Mouse (Mus musculus): ENCODE data around the gene Agap3. TPM values are rescaled to one million over a fixed set of nuclear protein-coding genes. Genes with fewer than 3 reads are reported as not detected.

Gene Agap3
- polyA plus RNA-seq, 1 experiment, result 59.4 TPM

DNA sequence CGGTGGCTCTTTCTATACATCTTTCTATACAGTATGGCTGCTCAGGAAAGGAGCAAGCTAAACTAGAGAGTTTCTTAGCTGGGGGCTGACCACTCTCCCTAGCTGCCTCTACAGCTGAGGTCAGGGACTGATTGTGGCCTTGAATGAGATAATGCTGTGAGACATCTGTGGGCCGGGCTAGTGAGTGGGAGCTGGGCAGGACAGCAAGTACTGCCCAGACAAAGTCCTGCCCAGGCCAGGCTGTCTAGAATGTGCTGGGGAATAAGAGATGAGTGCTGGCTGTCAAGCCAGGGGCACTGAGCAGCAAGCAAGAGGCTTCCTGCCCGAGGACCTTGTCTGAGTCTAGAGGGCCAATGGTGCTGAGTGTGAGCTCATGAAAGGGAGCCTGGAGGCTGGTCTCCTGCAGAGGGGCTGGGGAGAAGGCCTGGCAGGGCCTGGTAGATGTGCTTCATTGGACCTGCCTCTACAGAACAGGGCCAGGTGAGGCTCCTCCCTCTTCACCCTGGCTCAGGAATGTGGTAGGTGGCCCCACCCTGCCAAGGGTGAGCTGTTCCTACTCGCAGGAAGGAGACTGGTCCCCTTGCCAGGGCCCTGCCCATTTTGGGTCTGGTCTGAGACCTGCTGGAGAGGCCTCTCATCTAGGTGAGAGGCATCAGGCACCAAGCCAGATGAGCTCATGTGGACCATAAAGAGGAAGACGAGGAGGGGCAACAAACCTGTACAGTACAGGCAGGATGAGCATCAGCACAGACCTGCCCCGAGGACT lies 23.7 kb downstream of the Agap3 start:
- no peak overlapping the region for H3K27ac ChIP-seq (ENCODE audit: insufficient read depth, low read depth, low read length)
- H3K4me3 ChIP-seq (ENCODE audit: low read depth, low read length), result no peak overlapping the region

GRCm38 (mm10) chr5:24477909-24478308 lies 25.9 kb downstream of the Agap3 start:
- Histone ChIP-seq H3K27ac (ENCODE audit: insufficient read depth, low read depth, low read length) (no peak overlapping the region), H3K36me3 (ENCODE audit: control insufficient read depth, insufficient read depth, low read length) (peaks cover 32% of the 10 kb centered on the region), H3K27me3 (ENCODE audit: control insufficient read depth, insufficient read depth, low read length) (no peaks in the 10 kb centered on the region), H3K4me3 (ENCODE audit: low read depth, low read length) (no peak overlapping the region), H3K4me1 (ENCODE audit: control insufficient read depth, insufficient read depth, insufficient read length, low read length) (peaks cover 23% of the 10 kb centered on the region)
- TF ChIP-seq POLR2A (IDR thresholded peaks at IDR 0.05; ENCODE audit: low read depth, low read length) (no peak), CTCF (IDR thresholded peaks at IDR 0.05; ENCODE audit: extremely low read depth, insufficient read length, insufficient replicate concordance, low read depth, low read length) (no peak)
- 90% methylated on average over 9 of the region's 9 CpGs for WGBS

More for the DNA sequence above, 23.7 kb downstream of the Agap3 start:
- H3K4me1 ChIP-seq (ENCODE audit: control insufficient read depth, insufficient read depth, insufficient read length, low read length), result peaks cover 22% of the 10 kb centered on the region
- H3K27me3 ChIP-seq (ENCODE audit: control insufficient read depth, insufficient read depth, low read length), result no peaks in the 10 kb centered on the region
- WGBS, result 44% methylated on average over 6 of the region's 6 CpGs
- no peak for TF ChIP-seq POLR2A (IDR thresholded peaks at IDR 0.05; ENCODE audit: low read depth, low read length)
- peaks cover 29% of the 10 kb centered on the region for H3K36me3 ChIP-seq (ENCODE audit: control insufficient read depth, insufficient read depth, low read length)

GRCm38 (mm10) chr5:24481647-24482046 lies 29.7 kb downstream of the Agap3 start:
- 4% methylated on average over 4 of the region's 4 CpGs for WGBS
- Histone ChIP-seq H3K4me3 (ENCODE audit: low read depth, low read length) (no peak overlapping the region), H3K36me3 (ENCODE audit: control insufficient read depth, insufficient read depth, low read length) (peaks cover 35% of the 10 kb centered on the region)

GRCm38 (mm10) chr5:24482247-24483079 lies 30.5 kb downstream of the Agap3 start:
- Histone ChIP-seq H3K4me3 (ENCODE audit: low read depth, low read length) (peak overlapping the region; percentile 57), H3K27ac (ENCODE audit: insufficient read depth, low read depth, low read length) (peak overlapping the region; percentile 81), H3K4me1 (ENCODE audit: control insufficient read depth, insufficient read depth, insufficient read length, low read length) (peaks cover 4% of the 10 kb centered on the region), H3K27me3 (ENCODE audit: control insufficient read depth, insufficient read depth, low read length) (no peaks in the 10 kb centered on the region), H3K36me3 (ENCODE audit: control insufficient read depth, insufficient read depth, low read length) (peaks cover 33% of the 10 kb centered on the region)
- no peak for TF ChIP-seq POLR2A (IDR thresholded peaks at IDR 0.05; ENCODE audit: low read depth, low read length)
- no peak for TF ChIP-seq CTCF (IDR thresholded peaks at IDR 0.05; ENCODE audit: extremely low read depth, insufficient read length, insufficient replicate concordance, low read depth, low read length)
- WGBS, result 30% methylated on average over 41 of the region's 41 CpGs

More at GRCm38 (mm10) chr5:24481647-24482046, 29.7 kb downstream of the Agap3 start:
- H3K27ac ChIP-seq (ENCODE audit: insufficient read depth, low read depth, low read length), result no peak overlapping the region
- peaks cover 4% of the 10 kb centered on the region for H3K4me1 ChIP-seq (ENCODE audit: control insufficient read depth, insufficient read depth, insufficient read length, low read length)
- TF ChIP-seq CTCF (IDR thresholded peaks at IDR 0.05; ENCODE audit: extremely low read depth, insufficient read length, insufficient replicate concordance, low read depth, low read length) (peak; percentile 73; the same call in 1 of the 2 replicates), POLR2A (IDR thresholded peaks at IDR 0.05; ENCODE audit: low read depth, low read length) (no peak)
- H3K27me3 ChIP-seq (ENCODE audit: control insufficient read depth, insufficient read depth, low read length), result no peaks in the 10 kb centered on the region

DNA sequence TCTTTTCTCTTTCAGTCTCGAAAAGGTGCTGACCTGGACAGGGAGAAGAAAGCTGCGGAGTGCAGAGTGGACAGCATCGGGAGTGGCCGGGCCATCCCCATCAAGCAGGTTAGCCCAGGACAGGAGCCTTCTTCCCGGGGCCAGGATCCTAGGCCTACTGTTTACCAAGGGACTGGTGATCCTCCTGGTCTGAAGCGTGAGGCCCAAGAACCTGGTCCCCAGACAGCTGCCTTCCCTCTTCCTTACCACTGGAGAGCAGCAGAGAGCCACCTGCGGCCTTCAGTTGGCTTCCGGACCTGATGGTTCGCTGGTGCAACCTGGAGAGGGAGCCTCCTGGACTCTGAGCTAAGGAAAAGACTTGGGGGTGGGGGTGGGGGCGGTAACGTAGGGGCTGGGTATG lies 31.3 kb downstream of the Agap3 start:
- TF ChIP-seq POLR2A (IDR thresholded peaks at IDR 0.05; ENCODE audit: low read depth, low read length), result no peak; the same call in 1 of the 2 replicates
- TF ChIP-seq CTCF (IDR thresholded peaks at IDR 0.05; ENCODE audit: extremely low read depth, insufficient read length, insufficient replicate concordance, low read depth, low read length), result peak; percentile 89
- Histone ChIP-seq H3K27me3 (ENCODE audit: control insufficient read depth, insufficient read depth, low read length) (no peaks in the 10 kb centered on the region), H3K27ac (ENCODE audit: insufficient read depth, low read depth, low read length) (peak overlapping the region; percentile 81), H3K36me3 (ENCODE audit: control insufficient read depth, insufficient read depth, low read length) (peaks cover 33% of the 10 kb centered on the region), H3K4me1 (ENCODE audit: control insufficient read depth, insufficient read depth, insufficient read length, low read length) (peaks cover 4% of the 10 kb centered on the region), H3K4me3 (ENCODE audit: low read depth, low read length) (peak overlapping the region; percentile 57)
- 13% methylated on average over 11 of the region's 11 CpGs for WGBS

DNA sequence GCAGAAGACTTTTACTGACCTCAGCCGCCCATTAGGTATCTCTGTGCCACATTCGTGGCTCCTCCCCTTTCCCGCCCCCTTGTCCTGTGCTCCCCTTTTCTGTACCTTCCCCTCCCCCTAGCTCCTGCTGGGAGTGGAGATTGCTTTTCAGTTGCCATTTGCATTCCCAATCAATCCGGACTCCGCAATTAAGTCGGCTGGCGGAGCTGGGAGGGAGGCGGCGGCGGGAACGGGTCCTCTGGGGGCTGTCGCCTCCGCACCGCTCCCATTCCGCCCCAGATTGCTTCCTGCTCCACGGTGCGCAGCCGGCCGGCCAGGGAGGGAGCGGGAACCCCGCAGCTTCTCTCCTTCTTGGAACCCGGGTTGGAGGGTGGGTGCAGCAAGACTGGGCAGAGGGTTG lies 33.0 kb downstream of the Agap3 start:
- TF ChIP-seq CTCF (IDR thresholded peaks at IDR 0.05; ENCODE audit: extremely low read depth, insufficient read length, insufficient replicate concordance, low read depth, low read length), result no peak
- no peak for TF ChIP-seq POLR2A (IDR thresholded peaks at IDR 0.05; ENCODE audit: low read depth, low read length)
- Histone ChIP-seq H3K27ac (ENCODE audit: insufficient read depth, low read depth, low read length) (no peak overlapping the region), H3K27me3 (ENCODE audit: control insufficient read depth, insufficient read depth, low read length) (no peaks in the 10 kb centered on the region), H3K4me1 (ENCODE audit: control insufficient read depth, insufficient read depth, insufficient read length, low read length) (peaks cover 4% of the 10 kb centered on the region), H3K36me3 (ENCODE audit: control insufficient read depth, insufficient read depth, low read length) (peaks cover 34% of the 10 kb centered on the region), H3K4me3 (ENCODE audit: low read depth, low read length) (no peak overlapping the region)
- WGBS, result 65% methylated on average over 22 of the region's 22 CpGs

- H3K27me3 ChIP-seq (ENCODE audit: control insufficient read depth, insufficient read depth, low read length), result no peaks in the 10 kb centered on the region
- H3K4me3 ChIP-seq (ENCODE audit: low read depth, low read length), result no peak overlapping the region
- TF ChIP-seq CTCF (IDR thresholded peaks at IDR 0.05; ENCODE audit: extremely low read depth, insufficient read length, insufficient replicate concordance, low read depth, low read length) (peak; percentile 93), POLR2A (IDR thresholded peaks at IDR 0.05; ENCODE audit: low read depth, low read length) (no peak)
- WGBS, result 4% methylated on average over 8 of the region's 8 CpGs
- peaks cover 4% of the 10 kb centered on the region for H3K4me1 ChIP-seq (ENCODE audit: control insufficient read depth, insufficient read depth, insufficient read length, low read length)
- peaks cover 28% of the 10 kb centered on the region for H3K36me3 ChIP-seq (ENCODE audit: control insufficient read depth, insufficient read depth, low read length)
- no peak overlapping the region for H3K27ac ChIP-seq (ENCODE audit: insufficient read depth, low read depth, low read length)
Observed at GRCm38 (mm10) chr5:24486097-24486496, 34.1 kb downstream of the Agap3 start.

All from small intestine, adult 2 months (tissue).